Mouse (Mus musculus) telencephalon, adult 2 months (tissue): ENCODE results near the gene Rorb.

Source experiments
- DNase-seq: peaks from one replicate; pipeline ENCODE4 v3.0.0-alpha.2; 2011; ENCODE audit warnings: low read depth, low spot score

The Rorb gene

GRCm38 (mm10) chr19:19110793-19111427 is at the start of gene Rorb:
Gene Rorb, minus strand, starts transcription at chr19:19111196.
- peak; percentile 69 for DNase-seq

- DNase-seq = no peak
Observed at GRCm38 (mm10) chr19:19148847-19149246, 37.9 kb upstream of the Rorb start.

DNA sequence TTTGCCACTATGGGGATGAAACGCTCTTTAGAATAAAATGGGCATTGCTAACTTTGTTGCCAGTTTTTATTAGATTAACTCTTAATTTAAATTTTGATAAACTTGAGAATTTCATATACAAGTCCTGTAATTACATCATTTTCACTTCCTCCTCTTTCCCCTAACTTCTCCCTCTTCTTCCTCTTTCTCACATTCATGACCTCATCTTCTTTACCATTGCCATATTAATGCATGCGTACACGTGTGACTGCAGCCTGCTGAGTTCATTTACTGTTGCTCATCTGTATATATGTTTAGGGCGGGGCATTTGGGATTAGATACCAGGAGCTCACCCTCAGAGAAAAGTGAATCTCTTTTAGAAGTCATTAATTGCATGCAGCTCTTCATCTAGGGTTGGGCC is 33.5 kb upstream of the Rorb start:
- no peak for DNase-seq

DNA sequence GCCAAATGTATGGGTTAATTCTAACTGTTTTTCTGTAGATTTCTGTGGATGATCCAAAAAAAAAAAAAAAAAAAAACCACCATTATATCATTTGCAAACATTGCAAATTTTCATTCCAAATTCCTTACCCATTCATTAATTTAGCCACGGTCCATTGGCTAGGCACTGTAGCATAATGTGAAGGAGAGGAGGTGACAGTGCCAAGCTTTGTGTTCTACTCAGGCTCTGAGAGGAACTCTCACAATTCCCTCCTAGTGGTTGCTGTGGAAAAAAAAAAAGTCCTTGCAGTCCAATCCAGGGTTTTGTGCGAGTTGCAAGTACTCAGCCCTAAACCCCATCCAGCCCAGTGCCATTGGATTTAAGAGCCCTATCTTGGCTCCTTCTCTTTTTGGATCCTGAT is 25.9 kb upstream of the Rorb start:
- DNase-seq = no peak

- no peak for DNase-seq
Observed at GRCm38 (mm10) chr19:19135838-19136237, 24.8 kb upstream of the Rorb start.

DNA sequence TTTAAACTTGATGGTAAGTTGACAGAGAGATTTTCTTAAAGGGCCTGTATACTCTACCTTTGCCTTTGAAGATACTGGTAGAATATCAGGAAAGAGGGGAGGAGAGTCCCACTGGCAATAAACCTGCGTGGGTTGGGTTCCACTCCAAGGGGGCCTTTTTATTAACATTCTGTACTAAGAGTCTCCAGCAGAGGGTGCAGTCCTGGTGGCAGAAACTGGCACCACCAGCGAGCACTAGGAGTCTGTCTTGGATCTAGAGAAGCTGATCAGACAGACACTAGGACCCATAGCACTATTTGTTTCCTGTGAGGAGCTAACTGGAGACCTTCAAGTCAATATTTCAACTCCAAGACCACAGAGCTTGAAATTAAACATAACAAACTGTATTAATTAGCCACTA is 11.3 kb upstream of the Rorb start:
- no peak for DNase-seq

- no peak for DNase-seq
Observed at GRCm38 (mm10) chr19:19112180-19112579, 1.2 kb upstream of the Rorb start.

GRCm38 (mm10) chr19:19111428-19112170 is 603 bp upstream of the Rorb start:
- no peak for DNase-seq

DNA sequence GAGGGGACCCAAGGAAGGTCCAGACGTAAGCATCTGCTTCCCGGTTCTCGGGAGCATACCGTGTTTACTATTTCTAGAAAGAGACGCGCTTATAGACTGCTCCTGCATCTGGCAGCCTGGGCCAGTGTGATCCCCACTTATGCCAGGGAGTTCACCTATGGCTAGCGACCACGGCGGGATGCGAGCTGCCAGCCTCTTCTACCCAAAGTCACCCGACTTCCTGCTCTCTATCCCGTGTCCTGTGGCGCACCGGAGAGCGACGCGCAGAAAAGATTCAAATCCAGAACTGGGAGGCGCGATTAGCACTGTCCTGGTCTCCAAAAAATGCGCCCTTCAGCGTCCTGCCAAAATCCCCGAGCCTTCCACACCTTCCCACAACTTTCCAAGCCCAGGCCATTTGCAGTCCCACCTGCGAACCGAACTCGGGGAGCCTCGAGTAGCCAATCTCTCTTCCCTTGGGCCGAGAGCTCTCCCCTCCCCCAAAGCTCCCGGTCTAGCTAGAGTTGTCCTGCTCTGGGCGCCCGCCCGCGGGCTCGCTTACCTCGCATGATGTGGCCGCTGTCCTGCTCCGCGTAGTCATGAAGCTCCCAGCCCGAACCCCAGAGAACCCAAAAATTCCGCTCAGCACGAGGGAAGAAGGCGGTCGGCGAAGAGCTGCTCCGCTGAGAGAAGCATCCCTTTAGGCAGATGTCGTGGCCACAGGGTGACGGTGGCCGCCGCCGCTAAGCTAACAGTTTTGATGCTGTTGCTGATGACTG is 806 bp downstream of the Rorb start:
- DNase-seq = no peak

GRCm38 (mm10) chr19:19108596-19109381 is 2.2 kb downstream of the Rorb start:
- DNase-seq = peak; percentile 24

- DNase-seq = no peak
Observed at GRCm38 (mm10) chr19:19104581-19104980, 6.4 kb downstream of the Rorb start.

DNA sequence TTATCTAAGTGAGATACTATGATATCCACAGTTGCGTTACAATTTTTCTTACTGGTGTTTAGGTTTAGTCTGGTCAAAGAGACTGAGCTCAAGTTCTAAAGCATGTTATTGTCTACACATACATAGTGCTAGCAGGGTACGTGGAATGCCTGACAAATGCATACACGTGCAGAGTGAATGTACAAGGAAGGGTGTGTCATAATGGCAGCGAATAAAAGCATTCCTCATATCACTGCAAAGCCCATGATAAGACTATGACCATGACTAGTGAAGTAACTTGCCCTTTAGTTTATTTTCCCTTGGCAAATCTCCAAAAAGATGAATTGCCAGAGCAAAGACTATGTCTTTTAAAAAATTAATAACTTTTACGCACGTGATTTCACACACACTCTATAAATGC is 13.8 kb downstream of the Rorb start:
- no peak for DNase-seq

GRCm38 (mm10) chr19:19089427-19089826 is 21.6 kb downstream of the Rorb start:
- DNase-seq = no peak

GRCm38 (mm10) chr19:19077880-19078279 is 33.1 kb downstream of the Rorb start:
- no peak for DNase-seq

- no peak for DNase-seq
Observed at GRCm38 (mm10) chr19:19074756-19075155, 36.2 kb downstream of the Rorb start.

- DNase-seq = no peak
Observed at GRCm38 (mm10) chr19:19058710-19059398, 52.1 kb downstream of the Rorb start.

DNA sequence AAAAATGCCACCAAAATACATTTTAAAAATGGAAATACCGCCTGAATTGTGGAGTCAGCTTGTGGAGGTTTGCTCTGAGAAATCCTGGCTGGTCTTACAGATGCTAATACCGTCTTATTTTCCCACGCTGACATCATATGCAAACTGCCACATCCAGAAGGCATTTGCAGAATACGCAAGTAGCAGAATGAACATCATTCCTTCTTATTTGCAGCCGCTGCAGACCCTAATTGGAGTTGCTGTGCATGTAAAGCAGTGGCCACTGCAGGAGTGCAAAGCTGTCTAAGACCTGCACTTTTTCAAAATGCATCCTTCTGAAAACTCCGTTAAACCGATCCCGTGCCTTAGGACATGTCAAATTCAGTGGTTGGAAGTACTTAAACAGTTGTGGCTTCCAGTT is 52.8 kb downstream of the Rorb start:
- no peak for DNase-seq

DNA sequence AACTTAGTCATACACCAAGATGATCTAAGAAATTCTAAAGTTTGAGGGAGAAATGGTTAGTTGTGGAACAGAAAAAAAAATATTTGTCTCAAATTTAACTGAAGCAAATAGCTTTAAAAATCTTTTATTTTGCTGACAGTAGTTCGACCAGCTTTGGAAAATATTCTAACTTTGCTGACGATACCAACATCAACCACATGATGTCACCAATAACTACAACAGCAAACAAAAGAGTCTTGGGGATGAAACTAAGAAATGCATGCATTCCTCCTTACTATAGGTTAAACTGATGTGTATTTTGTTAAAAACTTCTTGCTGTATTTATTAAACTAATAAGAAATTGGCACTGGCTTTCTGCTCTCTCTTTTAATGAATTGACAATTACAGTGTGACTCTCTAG is 67.9 kb downstream of the Rorb start:
- no peak for DNase-seq

DNA sequence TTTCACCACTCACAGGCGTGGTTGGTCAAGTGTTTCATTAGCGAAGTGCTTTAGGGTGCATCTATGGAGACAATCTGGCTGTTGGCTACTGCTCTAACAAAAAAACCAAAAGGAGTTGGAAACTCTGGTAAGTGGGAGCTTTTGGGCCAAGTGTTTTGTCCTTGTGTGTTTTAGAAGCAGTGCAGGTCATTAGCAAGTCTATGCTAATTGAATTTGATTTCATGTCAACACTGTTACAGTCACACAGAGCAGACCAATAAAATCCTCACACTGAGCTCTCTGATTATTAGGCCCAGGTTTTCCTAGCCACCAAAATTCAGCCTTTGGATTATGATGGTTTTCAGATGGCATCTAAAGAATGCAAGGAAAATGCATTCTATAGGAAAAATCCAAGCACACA is 70.2 kb downstream of the Rorb start:
- DNase-seq = no peak

- no peak for DNase-seq
Observed at GRCm38 (mm10) chr19:19034482-19035315, 76.3 kb downstream of the Rorb start.
